Mouse (Mus musculus): ENCODE measurements at regions not wholly inside any gene's neighbourhood (a gene's known extent, or its start where the extent isn't known, plus 50 kb on each side); places are given as distances from the start of the nearest gene placed in this dataset.

- no peak for DNase-seq
Observed at GRCm38 (mm10) chr6:127381148-127381888, 65.3 kb upstream of the Parp11 start.

- DNase-seq = no peak
Observed at GRCm38 (mm10) chr6:127391258-127392011, 55.2 kb upstream of the Parp11 start.

- DNase-seq = no peak
Observed at GRCm38 (mm10) chr6:127392012-127392798, 54.4 kb upstream of the Parp11 start.

- no peak for DNase-seq
Observed at GRCm38 (mm10) chr6:127392799-127393172, 53.9 kb upstream of the Parp11 start.

GRCm38 (mm10) chr6:127393907-127394600 lies 52.6 kb upstream of the Parp11 start:
- no peak for DNase-seq
